In the genomic region with DNA sequence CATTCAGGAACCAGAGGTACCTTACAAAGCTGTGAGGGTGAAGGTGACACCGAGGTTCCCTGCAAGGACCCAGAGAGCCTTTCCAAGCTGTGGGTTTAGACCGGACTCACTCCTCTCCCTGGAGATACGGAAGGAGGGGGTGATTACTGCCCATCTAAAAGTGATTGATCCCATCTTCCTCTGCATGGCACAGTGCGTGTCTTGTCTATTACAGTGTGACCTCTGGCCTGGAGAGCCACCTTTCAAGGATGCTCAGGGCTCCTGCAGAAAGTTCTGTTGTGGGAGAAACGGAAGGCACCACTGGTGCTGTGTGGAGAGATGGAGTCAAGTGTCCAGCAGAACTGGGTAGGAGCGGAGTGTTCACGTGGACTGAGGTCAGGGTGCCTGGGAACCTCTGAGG, we compare ENCODE assay signal across 14 mouse cellular contexts. TPM values are rescaled to one million over a fixed set of nuclear protein-coding genes. Genes with fewer than 3 reads are reported as not detected.
DNase-seq lines count a peak whose midpoint lies in the region; ATAC-seq lines count a peak whose summit lies in the region.
"Had no signal": no experiment of that assay in that cellular context is flagged by ENCODE, and none has a peak within 500 bp of the region (broad histone marks: within the 10 kb centered on the region; RNA-seq: fewer than 3 reads in every experiment).

No protein-coding gene starts in this region.

- H3K9ac ChIP-seq in hindbrain, embryonic 13.5 days, result peak overlapping the region; percentile 83
- peak overlapping the region; percentile 70 for H3K9ac ChIP-seq in midbrain, embryonic 16.5 days (ENCODE audit: low read depth, low read length)
- H3K9ac ChIP-seq: kidney, embryonic 15.5 days; limb, embryonic 13.5 days had no signal

- H3K36me3 ChIP-seq in embryonic facial prominence, embryonic 10.5 days (replicated peaks), result no peaks in the 10 kb centered on the region
- H3K36me3 ChIP-seq in hindbrain, embryonic 13.5 days, result no peaks in the 10 kb centered on the region
- H3K36me3 ChIP-seq in midbrain, embryonic 16.5 days (ENCODE audit: control insufficient read depth, insufficient read depth, low read length), result no peaks in the 10 kb centered on the region
- H3K36me3 ChIP-seq: kidney, embryonic 15.5 days; limb, embryonic 13.5 days had no signal

- no peaks in the 10 kb centered on the region for H3K9me3 ChIP-seq in embryonic facial prominence, embryonic 10.5 days
- no peaks in the 10 kb centered on the region for H3K9me3 ChIP-seq in hindbrain, embryonic 13.5 days
- no peaks in the 10 kb centered on the region for H3K9me3 ChIP-seq in midbrain, embryonic 16.5 days (replicated peaks; ENCODE audit: control insufficient read depth, low read length, poor library complexity, severe bottlenecking)
- H3K9me3 ChIP-seq: kidney, embryonic 15.5 days; limb, embryonic 13.5 days had no signal

- H3K27me3 ChIP-seq in embryonic facial prominence, embryonic 10.5 days (replicated peaks; ENCODE audit: low read depth, poor library complexity, severe bottlenecking), result peaks cover 87% of the 10 kb centered on the region
- H3K27me3 ChIP-seq in hindbrain, embryonic 13.5 days, result peaks cover 68% of the 10 kb centered on the region
- H3K27me3 ChIP-seq in midbrain, embryonic 16.5 days (ENCODE audit: control insufficient read depth, insufficient read depth, low read depth, low read length), result peaks cover 15% of the 10 kb centered on the region

- ATAC-seq in hindbrain, embryonic 13.5 days (ENCODE audit: low FRiP score), result no peak
- no peak for ATAC-seq in midbrain, embryonic 16.5 days

- H3K4me2 ChIP-seq in hindbrain, embryonic 13.5 days, result peak overlapping the region; percentile 74
- peak overlapping the region; percentile 52 for H3K4me2 ChIP-seq in midbrain, embryonic 16.5 days (ENCODE audit: low read length)

- H3K4me1 ChIP-seq in embryonic facial prominence, embryonic 10.5 days, result peaks cover 12% of the 10 kb centered on the region
- peaks cover 49% of the 10 kb centered on the region for H3K4me1 ChIP-seq in hindbrain, embryonic 13.5 days (replicated peaks)
- H3K4me1 ChIP-seq in midbrain, embryonic 16.5 days (ENCODE audit: control insufficient read depth, insufficient read depth, low read length), result peaks cover 30% of the 10 kb centered on the region

- H3K27ac ChIP-seq in embryonic facial prominence, embryonic 10.5 days (replicated peaks), result no peak overlapping the region
- no peak overlapping the region for H3K27ac ChIP-seq in hindbrain, embryonic 13.5 days
- H3K27ac ChIP-seq in midbrain, embryonic 16.5 days (ENCODE audit: low read length), result no peak overlapping the region
- H3K27ac ChIP-seq: kidney, embryonic 15.5 days; limb, embryonic 13.5 days had no signal

- 74% methylated on average over 7 of the region's 7 CpGs for WGBS in embryonic facial prominence, embryonic 10.5 days
- 71% methylated on average over 7 of the region's 7 CpGs for WGBS in hindbrain, embryonic 13.5 days
- 79% methylated on average over 7 of the region's 7 CpGs for WGBS in midbrain, embryonic 16.5 days

- peak; percentile 45 for DNase-seq in cerebellum, adult 9-11 months
- no peak for DNase-seq in cerebellum, postnatal 14 days
- no peak for DNase-seq in embryonic facial prominence, embryonic 10.5 days (ENCODE audit: low spot score)
- no peak for DNase-seq in left cerebral cortex, adult 9 months (ENCODE audit: low spot score in 2 of 2)
- DNase-seq in adipocyte (ENCODE audit: low spot score), result no peak
- no peak for DNase-seq in frontal cortex, postnatal 10 days (ENCODE audit: low spot score in 2 of 2)
- DNase-seq: gastrocnemius, postnatal 10 days; lung, adult 2 months had no signal

- peak overlapping the region; percentile 59 for H3K4me3 ChIP-seq in embryonic facial prominence, embryonic 10.5 days
- H3K4me3 ChIP-seq in hindbrain, embryonic 13.5 days, result peak overlapping the region; percentile 62
- H3K4me3 ChIP-seq in midbrain, embryonic 16.5 days (ENCODE audit: low read depth, low read length), result peak overlapping the region; percentile 60
- H3K4me3 ChIP-seq: erythroblast, embryonic 14.5 days had no signal

RNA-seq across cellular contexts. Expression of gene Galnt9, which starts 1.2 kb away (rescaled TPM):
- 1.5 and 2.1 TPM in 2 replicates for polyA plus RNA-seq in embryonic facial prominence, embryonic 10.5 days (2016; fragmentation: Nextera tagmentation; extraction: Ambion mirVana)
- polyA plus RNA-seq in hindbrain, embryonic 13.5 days (2015; fragmentation: Nextera tagmentation; extraction: Ambion mirVana), result 15.5 and 16.1 TPM in 2 replicates
- polyA plus RNA-seq in midbrain, embryonic 16.5 days (2015; fragmentation: Nextera tagmentation; extraction: Ambion mirVana), result 22.5 and 23.1 TPM in 2 replicates
- polyA plus RNA-seq: heart, embryonic 11.5 days had no signal
